Mouse (Mus musculus) heart, adult 11 months (tissue): ENCODE results near the gene Slc25a10.

Source experiments
- DNase-seq: peaks from one replicate; pipeline ENCODE4 v3.0.0; 2022

Slc25a10 gene

GRCm38 (mm10) chr11:120545964-120546363 is 54.3 kb downstream of the Slc25a10 start:
- no peak for DNase-seq

- no peak for DNase-seq
Observed at GRCm38 (mm10) chr11:120547469-120547868, 55.8 kb downstream of the Slc25a10 start.

- peak; percentile 90 for DNase-seq
Observed at GRCm38 (mm10) chr11:120548214-120548613, 56.6 kb downstream of the Slc25a10 start.

- DNase-seq: peak; percentile 89
Observed at GRCm38 (mm10) chr11:120548786-120549167, 57.1 kb downstream of the Slc25a10 start.
